Mouse (Mus musculus) liver, embryonic 14.5 days (tissue): ENCODE measurements around the gene Mboat2. TPM values are rescaled to one million over a fixed set of nuclear protein-coding genes. Genes with fewer than 3 reads are reported as not detected.

Experiments
- ATAC-seq: fragments of 200-750 bp; cut with Nextera tagmentation; 2 replicates; pipeline ENCODE4 v1.8.0; 2017; ENCODE audit warnings: moderate number of reproducible peaks, mild to moderate bottlenecking, moderate library complexity; ENCODE audit not compliant: insufficient read depth
- DNase-seq, 3 experiments: peaks; one replicate each; pipeline ENCODE4 v3.0.0-alpha.2; 2012 to 2013; ENCODE audit warnings: low read depth in 3 of 3, low spot score in 3 of 3
- H3K27ac ChIP-seq: fragments of 300-500 bp; sonication (generic); 2 replicates; pipeline ENCODE4 v1.5.1; 2014; ENCODE audit warnings: moderate library complexity, mild to moderate bottlenecking, control low read depth, inconsistent platforms
- H3K27me3 ChIP-seq: fragments of 300-500 bp; sonication (generic); 2 replicates; pipeline ENCODE4 v1.6.1; 2014; ENCODE audit warnings: mild to moderate bottlenecking, low read length, moderate library complexity; ENCODE audit not compliant: control insufficient read depth, insufficient read depth
- H3K36me3 ChIP-seq: fragments of 300-500 bp; sonication (generic); replicated peaks from 2 replicates; pipeline ENCODE4 v1.6.1; 2014; ENCODE audit warnings: low read depth; ENCODE audit not compliant: control insufficient read depth, insufficient read depth
- H3K4me1 ChIP-seq, 2 experiments: fragments of 200-500 bp in 1 of 2; fragments of 300-500 bp in 1 of 2; sonication (generic) in 1 of 2; replicated peaks; 2 replicates each; pipeline ENCODE4 v1.6.1; 2012 to 2014; ENCODE audit warnings: antibody characterized with exemption in 1 of 2, inconsistent platforms in 1 of 2, low read length in 1 of 2; ENCODE audit not compliant: control insufficient read depth in 2 of 2, insufficient read depth in 2 of 2
- H3K4me2 ChIP-seq: fragments of 300-500 bp; sonication (generic); 2 replicates; pipeline ENCODE4 v1.6.1; 2014; ENCODE audit warnings: low read depth, mild to moderate bottlenecking, control low read depth, moderate library complexity
- H3K4me3 ChIP-seq, 2 experiments: fragments of 200-500 bp in 1 of 2; fragments of 300-500 bp in 1 of 2; sonication (generic) in 1 of 2; 2 replicates each; pipeline ENCODE4 v1.5.1; 2012 to 2014; ENCODE audit warnings: low read depth in 2 of 2, low read length in 2 of 2, mild to moderate bottlenecking in 2 of 2, control low read depth in 1 of 2, inconsistent platforms in 1 of 2, moderate library complexity in 1 of 2; ENCODE audit not compliant: insufficient read depth in 1 of 2
- H3K9ac ChIP-seq: fragments of 300-500 bp; sonication (generic); replicated peaks from 2 replicates; pipeline ENCODE4 v1.6.1; 2014; ENCODE audit warnings: mild to moderate bottlenecking, control low read depth, moderate library complexity
- H3K9me3 ChIP-seq: fragments of 300-500 bp; sonication (generic); 2 replicates; pipeline ENCODE4 v1.6.1; 2016; ENCODE audit warnings: low read length, mixed read lengths; ENCODE audit not compliant: control insufficient read depth
- CTCF ChIP-seq: IDR thresholded peaks from 2 replicates; pipeline ENCODE4 v1.5.1; 2016; ENCODE audit warnings: antibody characterized with exemption, low read depth, control low read depth
- EP300 ChIP-seq: IDR thresholded peaks from 2 replicates; pipeline ENCODE4 v1.6.1; 2016; ENCODE audit warnings: antibody characterized with exemption, low read depth
- WGBS: fragments of 180-500 bp; shearing (Covaris S2); extraction: QIAGEN DNeasy Blood & Tissue Kit; methylation state at CpG from one replicate; pipeline ENCODE4 v1.1.7; 2014; ENCODE audit not compliant: insufficient replicate concordance; 5-methylcytosine and 5-hydroxymethylcytosine counted together
- polyA plus RNA-seq, 2 experiments: library from polyadenylated mRNA; depleted of rRNA in 1 of 2; stranded (reverse) in 1 of 2; unstranded in 1 of 2; fragments of >200 nt; fragmentation: Nextera tagmentation in 1 of 2; extraction: Ambion mirVana in 1 of 2; gene quantifications; 2 replicates each; pipeline versions ENCODE4 v1.2.1 to v1.2.3; 2012 to 2014

Mboat2 gene
- polyA plus RNA-seq (2012; rRNA removed) (0.95 and 1.3 TPM in 2 replicates), polyA plus RNA-seq (2014; fragmentation: Nextera tagmentation; extraction: Ambion mirVana) (3.6 and 4.0 TPM in 2 replicates)

- Histone ChIP-seq H3K4me2 (peak within 1 kb of the TSS; percentile 86), H3K9me3 (no peaks in the 10 kb centered on the region), H3K27me3 (peaks cover 12% of the 10 kb centered on the region), H3K4me3 (peak within 1 kb of the TSS; percentile 61 to 65), H3K4me1 (peaks cover 3 to 6% of the 10 kb centered on the region in 2 experiments; a peak in 3 of 4 replicates), H3K9ac (peak within 1 kb of the TSS; percentile 69), H3K36me3 (no peaks in the 10 kb centered on the region), H3K27ac (no peak within 1 kb of the TSS)
- no peak for TF ChIP-seq EP300
- no peak for TF ChIP-seq CTCF
- 2% methylated on average over 24 of the region's 24 CpGs for WGBS
- DNase-seq (no peak), ATAC-seq (peak; percentile 27; the same call in 1 of the 2 replicates)
Measured at GRCm38 (mm10) chr12:24830766-24831152, at the start of gene Mboat2. Gene Mboat2, plus strand, starts transcription at chr12:24830879.

DNA sequence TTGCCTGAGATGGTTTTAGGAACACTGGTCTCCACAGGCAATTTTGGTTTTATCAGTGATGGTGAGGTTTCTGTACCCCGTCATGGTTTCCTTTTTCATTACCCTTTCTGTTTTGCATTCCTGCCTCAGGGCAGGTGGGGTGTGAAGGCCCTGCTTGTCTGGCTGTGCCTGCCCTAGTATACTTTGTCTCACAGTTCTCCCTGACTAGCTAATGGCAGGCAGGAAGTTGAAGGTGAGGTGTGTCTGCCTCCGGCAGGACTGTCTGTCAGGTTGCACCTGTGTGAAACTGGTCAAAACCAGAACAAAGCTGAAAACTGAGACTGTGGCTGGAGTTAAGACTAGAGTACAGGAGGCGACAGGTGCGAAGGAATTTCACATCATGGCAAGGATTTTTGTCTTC, 46.9 kb upstream of the Mboat2 start:
- H3K27me3 ChIP-seq = no peaks in the 10 kb centered on the region; the same call in 1 of the 2 replicates
- DNase-seq (no peak), ATAC-seq (no peak)
- 52% methylated on average over 4 of the region's 4 CpGs for WGBS
- no peak overlapping the region for H3K4me2 ChIP-seq
- no peaks in the 10 kb centered on the region for H3K36me3 ChIP-seq
- no peak overlapping the region for H3K9ac ChIP-seq
- H3K4me3 ChIP-seq = no peak overlapping the region
- no peak overlapping the region for H3K27ac ChIP-seq
- no peaks in the 10 kb centered on the region for H3K9me3 ChIP-seq
- TF ChIP-seq EP300 (no peak), CTCF (no peak)
- no peaks in the 10 kb centered on the region; a peak in 1 of 4 replicates for H3K4me1 ChIP-seq

DNA sequence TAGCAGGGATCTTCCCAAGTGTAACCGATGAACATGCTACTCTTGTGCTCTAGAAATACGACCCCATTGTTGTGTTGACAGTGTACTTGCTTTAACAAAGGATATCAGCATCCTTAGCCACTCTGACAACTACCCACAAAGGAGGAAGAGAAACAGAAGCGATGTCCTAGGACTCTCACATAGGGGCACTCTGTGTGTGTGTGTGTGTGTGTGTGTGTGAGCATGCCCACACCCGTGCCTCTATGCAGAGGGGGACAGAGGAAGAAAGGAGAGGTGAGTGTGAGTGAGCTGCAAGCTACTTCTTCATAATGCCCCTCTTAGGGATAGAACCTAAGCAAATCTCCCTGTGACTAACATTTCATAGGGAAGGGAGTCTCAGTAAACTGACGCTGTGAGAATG, 44.8 kb upstream of the Mboat2 start:
- Histone ChIP-seq H3K9me3 (no peaks in the 10 kb centered on the region), H3K9ac (no peak overlapping the region), H3K4me1 (no peaks in the 10 kb centered on the region), H3K27ac (no peak overlapping the region), H3K27me3 (no peaks in the 10 kb centered on the region; the same call in 1 of the 2 replicates), H3K36me3 (no peaks in the 10 kb centered on the region), H3K4me3 (no peak overlapping the region), H3K4me2 (no peak overlapping the region)
- 42% methylated on average over 5 of the region's 5 CpGs for WGBS
- ATAC-seq = no peak
- DNase-seq = no peak
- no peak for TF ChIP-seq CTCF
- no peak for TF ChIP-seq EP300

DNA sequence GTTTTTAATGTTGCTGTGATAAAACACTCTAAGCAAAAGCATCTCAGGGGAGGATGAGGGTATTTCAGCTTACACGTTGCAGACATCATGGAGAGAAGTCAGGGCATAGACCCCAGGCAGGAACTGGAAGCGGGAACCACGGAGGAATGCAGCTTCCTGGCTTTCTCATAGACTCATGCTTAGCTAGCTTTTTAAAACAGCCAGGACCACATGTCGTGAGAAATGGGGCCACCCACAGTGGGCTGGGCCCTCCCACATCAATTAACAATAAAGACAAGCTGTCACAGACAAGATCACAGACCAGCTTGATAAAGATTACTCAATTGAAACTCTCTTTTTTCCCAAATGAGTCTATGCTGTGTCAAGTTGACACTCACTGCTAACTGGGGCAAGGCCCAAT, 44.4 kb upstream of the Mboat2 start:
- Histone ChIP-seq H3K9ac (no peak overlapping the region), H3K27me3 (no peaks in the 10 kb centered on the region; the same call in 1 of the 2 replicates), H3K36me3 (no peaks in the 10 kb centered on the region), H3K27ac (no peak overlapping the region), H3K9me3 (no peaks in the 10 kb centered on the region), H3K4me3 (no peak overlapping the region), H3K4me1 (no peaks in the 10 kb centered on the region), H3K4me2 (no peak overlapping the region)
- ATAC-seq (no peak), DNase-seq (no peak)
- TF ChIP-seq EP300 (no peak), CTCF (no peak)
- WGBS = 31% methylated on average over 4 of the region's 4 CpGs

DNA sequence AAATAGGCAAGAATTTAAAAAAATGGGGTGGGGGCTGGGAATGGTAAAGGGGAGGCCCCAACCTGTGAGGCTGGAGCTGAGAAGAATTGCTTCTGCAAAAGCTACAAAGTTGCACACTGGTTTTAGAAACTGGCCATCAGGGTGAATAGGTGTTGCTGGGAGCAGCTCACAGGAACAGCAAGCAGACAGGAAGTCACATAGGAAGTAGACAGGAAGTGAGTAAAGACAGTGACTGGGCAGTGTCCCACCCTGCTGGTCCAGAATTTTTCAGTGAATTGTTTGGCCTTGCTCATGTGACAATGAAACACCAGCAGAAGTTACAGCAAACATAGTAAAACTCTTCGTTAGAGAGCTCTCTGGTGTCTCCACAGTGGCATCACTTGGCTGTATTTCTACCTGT, 41.0 kb upstream of the Mboat2 start:
- DNase-seq (no peak), ATAC-seq (no peak)
- Histone ChIP-seq H3K9ac (no peak overlapping the region), H3K4me1 (no peaks in the 10 kb centered on the region), H3K4me3 (no peak overlapping the region), H3K36me3 (no peaks in the 10 kb centered on the region), H3K27me3 (no peaks in the 10 kb centered on the region; the same call in 1 of the 2 replicates), H3K4me2 (no peak overlapping the region), H3K27ac (no peak overlapping the region), H3K9me3 (no peaks in the 10 kb centered on the region)
- 53% methylated on average over 1 of the region's 1 CpGs for WGBS
- TF ChIP-seq CTCF (no peak), EP300 (no peak)
